Mouse (Mus musculus) bone marrow macrophage, adult 2 months (primary cell): ENCODE measurements around the gene Snx18.

ENCODE experiments used
- CTCF ChIP-seq: IDR thresholded peaks from 2 replicates; pipeline ENCODE4 v1.5.1; 2012; ENCODE audit warnings: low read depth, mild to moderate bottlenecking, low read length, moderate library complexity
- POLR2A ChIP-seq: IDR thresholded peaks from 2 replicates; pipeline ENCODE4 v1.6.1; 2012; ENCODE audit warnings: mild to moderate bottlenecking, low read depth, low read length, borderline replicate concordance

DNA sequence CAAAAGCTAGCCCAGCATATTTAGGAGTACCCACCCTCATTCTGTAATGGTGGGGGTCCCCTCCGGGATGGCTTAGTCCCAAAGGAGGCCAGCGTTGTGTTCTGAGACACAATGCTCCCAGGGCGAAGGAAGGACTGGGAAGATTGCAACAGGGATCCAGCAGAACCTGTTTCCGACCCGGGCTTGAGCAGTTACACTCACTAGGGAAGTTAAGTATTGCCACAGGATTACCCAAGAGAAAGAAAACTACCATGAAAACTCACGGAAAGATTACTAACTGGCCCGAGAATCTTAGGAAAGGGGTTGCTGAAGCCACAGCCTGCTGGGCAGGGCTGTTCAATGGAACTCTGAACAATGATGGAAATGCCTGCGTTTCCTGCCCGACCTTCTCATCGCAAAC, 4.5 kb downstream of the Snx18 start:
- TF ChIP-seq POLR2A: no peak
- TF ChIP-seq CTCF: no peak
